Mouse (Mus musculus): ENCODE data around the gene Fam89b. TPM values are rescaled to one million over a fixed set of nuclear protein-coding genes. Genes with fewer than 3 reads are reported as not detected.
A peak's percentile ranks its signal among the peaks of the same experiment; 100 is the strongest.
"Not testable (repeated sequence)": the region's sequence is repeated elsewhere in the genome, so short reads cannot be mapped to it uniquely, and the experiment has no call there.

The Fam89b gene
- polyA plus RNA-seq, 1 experiment from 2014 or later, result 194 TPM

- WGBS, result 17% methylated on average over 9 of the region's 9 CpGs
- H3K4me1 ChIP-seq (replicated peaks), result peaks cover 47% of the 10 kb centered on the region
- H3K9ac ChIP-seq, result peak overlapping the region; percentile 87
- H3K9me3 ChIP-seq, result no peaks in the 10 kb centered on the region
- peak overlapping the region; percentile 90 for H3K27ac ChIP-seq (replicated peaks)
- ATAC-seq (ENCODE audit: low read depth), result no peak
- H3K4me3 ChIP-seq, result peak overlapping the region; percentile 76
- H3K36me3 ChIP-seq, result peaks cover 56% of the 10 kb centered on the region
- H3K4me2 ChIP-seq, result peak overlapping the region; percentile 93
- H3K27me3 ChIP-seq, result no peaks in the 10 kb centered on the region
Observed at GRCm38 (mm10) chr19:5687738-5688137, 41.7 kb downstream of the Fam89b start.

- H3K9me3 ChIP-seq; ATAC-seq (ENCODE audit: low read depth); H3K27me3 ChIP-seq; H3K27ac ChIP-seq (replicated peaks): not testable (repeated sequence)
- Histone ChIP-seq H3K4me2 (peak overlapping the region; percentile 93), H3K4me1 (replicated peaks) (peaks cover 40% of the 10 kb centered on the region), H3K36me3 (peaks cover 61% of the 10 kb centered on the region), H3K4me3 (peak overlapping the region; percentile 76), H3K9ac (peak overlapping the region; percentile 87; the same call in 1 of the 2 replicates)
- 95% methylated on average over 12 of the region's 12 CpGs for WGBS
Observed at GRCm38 (mm10) chr19:5686954-5687353, 42.5 kb downstream of the Fam89b start.

GRCm38 (mm10) chr19:5686437-5686836 is 43.0 kb downstream of the Fam89b start:
- WGBS, result 90% methylated on average over 13 of the region's 13 CpGs
- Histone ChIP-seq H3K4me2 (no peak overlapping the region), H3K27me3 (no peaks in the 10 kb centered on the region), H3K9me3 (no peaks in the 10 kb centered on the region), H3K27ac (replicated peaks) (no peak overlapping the region), H3K9ac (no peak overlapping the region), H3K4me3 (no peak overlapping the region), H3K36me3 (peaks cover 61% of the 10 kb centered on the region), H3K4me1 (replicated peaks) (peaks cover 34% of the 10 kb centered on the region)
- no peak for ATAC-seq (ENCODE audit: low read depth)

DNA sequence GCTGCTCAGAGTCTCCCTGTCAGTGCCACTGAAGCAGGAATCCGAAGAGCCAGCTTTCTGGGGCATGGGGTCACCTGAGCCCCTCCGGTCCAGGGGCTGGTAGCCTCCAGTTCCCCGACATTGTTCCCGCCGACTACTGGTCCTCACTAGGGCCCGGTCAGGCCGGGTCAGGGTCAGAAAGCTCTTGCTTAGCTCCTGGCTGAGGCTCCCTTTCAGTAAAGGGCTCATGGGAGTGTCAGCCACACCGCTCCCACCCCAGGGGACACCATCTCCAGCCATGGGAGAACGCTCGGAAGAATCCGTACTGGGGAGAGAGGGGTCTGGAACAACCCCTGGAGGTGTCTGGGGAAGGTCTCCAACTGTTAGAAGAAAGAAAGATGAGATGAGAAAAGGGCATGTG is 43.6 kb downstream of the Fam89b start:
- no peak overlapping the region for H3K4me2 ChIP-seq
- H3K36me3 ChIP-seq, result peaks cover 61% of the 10 kb centered on the region
- H3K27ac ChIP-seq (replicated peaks), result no peak overlapping the region
- H3K9me3 ChIP-seq, result no peaks in the 10 kb centered on the region
- H3K4me3 ChIP-seq, result no peak overlapping the region
- no peaks in the 10 kb centered on the region for H3K27me3 ChIP-seq
- WGBS, result 93% methylated on average over 11 of the region's 11 CpGs
- ATAC-seq (ENCODE audit: low read depth), result no peak
- H3K4me1 ChIP-seq (replicated peaks), result peaks cover 29% of the 10 kb centered on the region
- H3K9ac ChIP-seq, result no peak overlapping the region

DNA sequence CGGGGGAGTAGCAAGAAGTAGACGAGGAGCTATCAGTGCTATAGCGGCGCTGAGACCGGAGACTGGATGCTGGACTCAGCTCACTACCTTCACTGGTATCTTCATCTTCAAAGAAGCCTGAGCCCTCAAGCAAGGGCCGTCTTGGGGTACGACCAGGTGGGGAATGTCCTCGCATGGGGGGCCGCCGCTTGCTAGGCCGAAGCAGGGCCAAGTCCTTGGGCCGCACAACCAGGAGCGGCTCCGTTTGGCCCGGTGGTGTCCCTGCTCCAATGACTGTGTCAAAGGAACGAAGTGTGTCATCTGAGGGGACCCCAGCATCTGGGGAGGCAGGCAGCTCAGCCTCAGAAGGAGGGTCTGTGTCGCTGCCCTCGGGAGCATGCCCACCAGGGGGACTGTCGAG is 44.0 kb downstream of the Fam89b start:
- ATAC-seq (ENCODE audit: low read depth), result no peak
- Histone ChIP-seq H3K4me1 (replicated peaks) (peaks cover 24% of the 10 kb centered on the region), H3K27me3 (no peaks in the 10 kb centered on the region), H3K36me3 (peaks cover 61% of the 10 kb centered on the region), H3K27ac (replicated peaks) (no peak overlapping the region), H3K4me3 (no peak overlapping the region), H3K9ac (no peak overlapping the region), H3K9me3 (no peaks in the 10 kb centered on the region), H3K4me2 (no peak overlapping the region)
- WGBS, result 94% methylated on average over 19 of the region's 19 CpGs

- Histone ChIP-seq H3K27ac (replicated peaks) (no peak overlapping the region), H3K4me1 (replicated peaks) (peaks cover 20% of the 10 kb centered on the region), H3K36me3 (peaks cover 65% of the 10 kb centered on the region), H3K4me2 (no peak overlapping the region), H3K4me3 (no peak overlapping the region), H3K9me3 (no peaks in the 10 kb centered on the region), H3K27me3 (no peaks in the 10 kb centered on the region), H3K9ac (no peak overlapping the region)
- ATAC-seq (ENCODE audit: low read depth), result no peak
- 91% methylated on average over 13 of the region's 13 CpGs for WGBS
Observed at GRCm38 (mm10) chr19:5684985-5685384, 44.5 kb downstream of the Fam89b start.

DNA sequence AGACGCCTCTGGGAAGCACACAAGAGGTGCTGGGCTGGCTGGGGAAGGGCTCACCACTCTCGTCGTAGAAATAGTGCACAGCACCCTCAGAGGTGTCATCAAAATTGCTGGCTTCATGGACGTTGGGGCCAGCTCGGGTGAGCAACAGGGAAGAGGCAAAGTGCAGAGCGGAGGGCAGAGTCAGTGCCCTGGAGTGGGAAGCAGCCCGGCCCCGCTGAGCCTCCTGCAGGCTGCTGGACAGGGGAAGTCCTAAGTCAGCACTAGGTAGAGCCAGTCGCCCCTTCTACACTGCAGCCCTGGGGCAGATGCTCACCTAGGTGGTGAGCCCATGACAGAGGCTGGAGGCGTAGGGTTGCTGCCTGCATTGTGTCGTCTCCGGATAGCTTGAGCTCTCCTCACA is 45.2 kb downstream of the Fam89b start:
- Histone ChIP-seq H3K4me2 (no peak overlapping the region), H3K9me3 (no peaks in the 10 kb centered on the region), H3K4me3 (no peak overlapping the region), H3K27ac (replicated peaks) (no peak overlapping the region), H3K9ac (no peak overlapping the region), H3K4me1 (replicated peaks) (peaks cover 13% of the 10 kb centered on the region), H3K27me3 (no peaks in the 10 kb centered on the region), H3K36me3 (peaks cover 73% of the 10 kb centered on the region)
- no peak for ATAC-seq (ENCODE audit: low read depth)
- 91% methylated on average over 12 of the region's 12 CpGs for WGBS

DNA sequence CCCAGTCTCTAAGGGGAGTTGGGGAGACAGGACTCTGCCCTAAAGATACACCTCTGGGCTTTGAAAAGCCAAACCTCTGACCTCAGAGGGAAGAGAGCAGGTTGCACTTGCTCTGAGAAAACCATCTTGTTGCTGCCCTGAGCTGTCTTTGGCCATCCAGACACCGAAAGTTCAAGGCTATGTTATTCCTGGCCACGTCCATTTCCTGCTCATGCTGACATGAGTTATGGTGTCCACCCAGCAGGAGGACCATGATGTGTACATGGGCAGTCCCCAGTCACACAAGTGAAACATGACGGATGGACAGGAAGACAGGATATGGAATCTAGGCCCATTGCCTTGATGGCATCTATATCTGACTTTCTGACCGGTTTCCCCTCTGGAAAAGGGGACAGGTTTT is 49.0 kb downstream of the Fam89b start:
- no peak for ATAC-seq (ENCODE audit: low read depth)
- no peak overlapping the region for H3K27ac ChIP-seq (replicated peaks)
- H3K9me3 ChIP-seq, result no peaks in the 10 kb centered on the region
- H3K4me1 ChIP-seq (replicated peaks), result no peaks in the 10 kb centered on the region
- H3K9ac ChIP-seq, result no peak overlapping the region
- peaks cover 94% of the 10 kb centered on the region for H3K36me3 ChIP-seq
- H3K27me3 ChIP-seq, result no peaks in the 10 kb centered on the region
- no peak overlapping the region for H3K4me2 ChIP-seq
- no peak overlapping the region for H3K4me3 ChIP-seq
- 81% methylated on average over 4 of the region's 4 CpGs for WGBS

Small RNA genes within 50 kb of the gene (microRNA-seq; reads per million reads assigned to microRNA genes)
- not detected for gene Mir6987

Other genes with a start within 250 kb of the Fam89b start
- gene Mus81, start 241.3 kb downstream of the Fam89b start, polyA plus RNA-seq (2015; fragmentation: Nextera tagmentation; extraction: Ambion mirVana), result 40.4 and 43.2 TPM in 2 replicates
- gene Cfl1, start 239.2 kb downstream of the Fam89b start, polyA plus RNA-seq (2015; fragmentation: Nextera tagmentation; extraction: Ambion mirVana), result 3,494 and 3,643 TPM in 2 replicates
- not detected in 2 replicates for gene 1700020D05Rik, start 225.9 kb downstream of the Fam89b start, polyA plus RNA-seq (2015; fragmentation: Nextera tagmentation; extraction: Ambion mirVana)
- gene Snx32, start 219.1 kb downstream of the Fam89b start, polyA plus RNA-seq (2015; fragmentation: Nextera tagmentation; extraction: Ambion mirVana), result 69.9 and 74.3 TPM in 2 replicates
- gene Ovol1, start 169.0 kb downstream of the Fam89b start, polyA plus RNA-seq (2015; fragmentation: Nextera tagmentation; extraction: Ambion mirVana), result 0.11 TPM in 1 of 2 replicates, not detected in the other
- 2.9 and 3.5 TPM in 2 replicates for gene Ap5b1, start 161.6 kb downstream of the Fam89b start, polyA plus RNA-seq (2015; fragmentation: Nextera tagmentation; extraction: Ambion mirVana)
- gene Rnaseh2c, start 127.8 kb downstream of the Fam89b start, polyA plus RNA-seq (2015; fragmentation: Nextera tagmentation; extraction: Ambion mirVana), result 79.2 and 87.8 TPM in 2 replicates
- 72.3 and 77.2 TPM in 2 replicates for gene Kat5, start 119.4 kb downstream of the Fam89b start, polyA plus RNA-seq (2015; fragmentation: Nextera tagmentation; extraction: Ambion mirVana)
- gene Rela, start 92.2 kb downstream of the Fam89b start, polyA plus RNA-seq (2015; fragmentation: Nextera tagmentation; extraction: Ambion mirVana), result 33.8 and 36.5 TPM in 2 replicates
- gene Sipa1, start 65.9 kb downstream of the Fam89b start, polyA plus RNA-seq (2015; fragmentation: Nextera tagmentation; extraction: Ambion mirVana), result 19.1 and 19.8 TPM in 2 replicates
- gene Map3k11, start 40.9 kb downstream of the Fam89b start, polyA plus RNA-seq (2015; fragmentation: Nextera tagmentation; extraction: Ambion mirVana), result 17.4 and 18.0 TPM in 2 replicates
- gene Pcnx3, start 40.7 kb downstream of the Fam89b start, polyA plus RNA-seq (2015; fragmentation: Nextera tagmentation; extraction: Ambion mirVana), result 23.0 TPM in 2 replicates
- gene Kcnk7, start 25.3 kb downstream of the Fam89b start, polyA plus RNA-seq (2015; fragmentation: Nextera tagmentation; extraction: Ambion mirVana), result not detected in 2 replicates
- gene Ehbp1l1, start 3.3 kb downstream of the Fam89b start, polyA plus RNA-seq (2015; fragmentation: Nextera tagmentation; extraction: Ambion mirVana), result 8.3 and 9.6 TPM in 2 replicates
- gene Ltbp3, start 11.3 kb upstream of the Fam89b start, polyA plus RNA-seq (2015; fragmentation: Nextera tagmentation; extraction: Ambion mirVana), result 16.0 and 17.0 TPM in 2 replicates
- gene Scyl1, start 41.8 kb upstream of the Fam89b start, polyA plus RNA-seq (2015; fragmentation: Nextera tagmentation; extraction: Ambion mirVana), result 66.7 and 69.8 TPM in 2 replicates
- 21.1 and 23.3 TPM in 2 replicates for gene Frmd8, start 145.6 kb upstream of the Fam89b start, polyA plus RNA-seq (2015; fragmentation: Nextera tagmentation; extraction: Ambion mirVana)
- 1.6 and 2.3 TPM in 2 replicates for gene Slc25a45, start 148.2 kb upstream of the Fam89b start, polyA plus RNA-seq (2015; fragmentation: Nextera tagmentation; extraction: Ambion mirVana)
- 11.1 and 11.4 TPM in 2 replicates for gene Tigd3, start 164.5 kb upstream of the Fam89b start, polyA plus RNA-seq (2015; fragmentation: Nextera tagmentation; extraction: Ambion mirVana)
- gene Dpf2, start 183.4 kb upstream of the Fam89b start, polyA plus RNA-seq (2015; fragmentation: Nextera tagmentation; extraction: Ambion mirVana), result 117 and 135 TPM in 2 replicates
- 11.8 and 13.5 TPM in 2 replicates for gene Cdc42ep2, start 195.2 kb upstream of the Fam89b start, polyA plus RNA-seq (2015; fragmentation: Nextera tagmentation; extraction: Ambion mirVana)
- gene Pola2, start 234.5 kb upstream of the Fam89b start, polyA plus RNA-seq (2015; fragmentation: Nextera tagmentation; extraction: Ambion mirVana), result 20.8 and 24.8 TPM in 2 replicates